Mouse (Mus musculus): ENCODE data around the gene Mef2a.

Gene Mef2a

GRCm38 (mm10) chr7:67245255-67245654, 127.4 kb downstream of the Mef2a start:
- no peak for DNase-seq (ENCODE audit: low spot score)

- DNase-seq (ENCODE audit: low spot score), result no peak
Observed at GRCm38 (mm10) chr7:67243894-67244282, 128.8 kb downstream of the Mef2a start.

- no peak for DNase-seq (ENCODE audit: low spot score)
Observed at GRCm38 (mm10) chr7:67243121-67243893, 129.4 kb downstream of the Mef2a start.

- DNase-seq (ENCODE audit: low spot score), result no peak
Observed at GRCm38 (mm10) chr7:67241969-67242368, 130.7 kb downstream of the Mef2a start.

- DNase-seq (ENCODE audit: low spot score), result no peak
Observed at GRCm38 (mm10) chr7:67237752-67238151, 134.9 kb downstream of the Mef2a start.

- no peak for DNase-seq (ENCODE audit: low spot score)
Observed at GRCm38 (mm10) chr7:67236351-67236750, 136.3 kb downstream of the Mef2a start.

GRCm38 (mm10) chr7:67234797-67235196, 137.9 kb downstream of the Mef2a start:
- DNase-seq (ENCODE audit: low spot score), result no peak

GRCm38 (mm10) chr7:67232504-67232903, 140.2 kb downstream of the Mef2a start:
- DNase-seq (ENCODE audit: low spot score), result no peak

GRCm38 (mm10) chr7:67230640-67231140, 142.0 kb downstream of the Mef2a start:
- DNase-seq (ENCODE audit: low spot score), result no peak

GRCm38 (mm10) chr7:67230221-67230620, 142.4 kb downstream of the Mef2a start:
- DNase-seq (ENCODE audit: low spot score), result no peak

- DNase-seq (ENCODE audit: low spot score), result no peak
Observed at GRCm38 (mm10) chr7:67229701-67230100, 143.0 kb downstream of the Mef2a start.

- no peak for DNase-seq (ENCODE audit: low spot score)
Observed at GRCm38 (mm10) chr7:67228891-67229602, 143.6 kb downstream of the Mef2a start.

- no peak for DNase-seq (ENCODE audit: low spot score)
Observed at GRCm38 (mm10) chr7:67228390-67228789, 144.3 kb downstream of the Mef2a start.

GRCm38 (mm10) chr7:67227538-67227937, 145.1 kb downstream of the Mef2a start:
- no peak for DNase-seq (ENCODE audit: low spot score)

GRCm38 (mm10) chr7:67225943-67226625, 146.6 kb downstream of the Mef2a start:
- DNase-seq (ENCODE audit: low spot score), result no peak

- peak; percentile 93 for DNase-seq (ENCODE audit: low spot score)
Observed at GRCm38 (mm10) chr7:67222220-67222862, 150.3 kb downstream of the Mef2a start, which contains the start of gene Lysmd4. Gene Lysmd4 (plus strand): TSS chr7:67222544.

- DNase-seq (ENCODE audit: low spot score), result peak; percentile 58
Observed at GRCm38 (mm10) chr7:67217025-67217424, 155.6 kb downstream of the Mef2a start.

GRCm38 (mm10) chr7:67216351-67216750, 156.3 kb downstream of the Mef2a start:
- no peak for DNase-seq (ENCODE audit: low spot score)

- no peak for DNase-seq (ENCODE audit: low spot score)
Observed at GRCm38 (mm10) chr7:67213589-67213988, 159.1 kb downstream of the Mef2a start.

GRCm38 (mm10) chr7:67211971-67212370, 160.7 kb downstream of the Mef2a start:
- no peak for DNase-seq (ENCODE audit: low spot score)

- no peak for DNase-seq (ENCODE audit: low spot score)
Observed at GRCm38 (mm10) chr7:67211341-67211740, 161.3 kb downstream of the Mef2a start.
